Mouse (Mus musculus): Measurements from ENCODE around the gene Nisch.

Nisch gene

DNA sequence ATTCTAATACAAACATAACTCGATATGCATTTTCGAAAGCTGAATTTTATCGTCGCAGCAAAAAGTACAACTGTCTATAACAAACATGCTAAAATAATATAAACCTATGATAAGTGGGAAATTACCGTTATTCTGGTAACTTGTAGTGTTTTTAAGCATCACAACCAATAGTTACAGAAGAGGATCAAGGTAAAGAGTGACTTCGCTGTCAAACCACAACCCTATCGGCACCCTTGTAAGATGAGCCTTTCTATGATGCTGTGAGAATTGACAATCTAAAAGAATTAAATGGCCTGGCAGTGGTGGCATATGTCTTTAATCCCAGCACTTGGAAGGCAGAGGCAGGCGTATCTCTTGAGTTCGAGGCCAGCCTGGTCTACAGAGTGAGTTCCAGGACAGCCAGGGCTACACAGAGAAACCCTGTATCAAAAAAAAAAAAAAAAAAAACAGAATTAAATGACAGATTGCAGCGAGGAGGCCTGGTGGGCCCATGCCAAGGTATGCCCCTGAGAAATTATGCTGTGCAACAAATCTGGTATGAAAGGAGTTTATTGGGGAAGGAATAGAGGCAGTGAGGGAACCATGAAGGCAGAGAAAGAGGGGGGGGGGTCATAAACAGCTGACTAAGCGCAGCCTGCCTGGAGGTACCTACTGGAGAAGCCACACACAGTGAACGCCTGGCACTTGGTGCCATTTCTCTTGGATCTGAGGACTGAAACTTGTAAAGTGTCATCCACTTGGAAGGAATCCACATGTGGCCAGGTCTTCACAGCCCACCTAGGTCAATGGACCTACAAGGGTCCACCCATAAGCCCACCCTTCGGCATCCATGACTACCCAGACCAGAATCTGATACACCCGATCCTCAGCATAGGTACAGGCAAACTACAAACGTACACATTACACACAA, 87.2 kb downstream of the Nisch start:
- DNase-seq: no peak

DNA sequence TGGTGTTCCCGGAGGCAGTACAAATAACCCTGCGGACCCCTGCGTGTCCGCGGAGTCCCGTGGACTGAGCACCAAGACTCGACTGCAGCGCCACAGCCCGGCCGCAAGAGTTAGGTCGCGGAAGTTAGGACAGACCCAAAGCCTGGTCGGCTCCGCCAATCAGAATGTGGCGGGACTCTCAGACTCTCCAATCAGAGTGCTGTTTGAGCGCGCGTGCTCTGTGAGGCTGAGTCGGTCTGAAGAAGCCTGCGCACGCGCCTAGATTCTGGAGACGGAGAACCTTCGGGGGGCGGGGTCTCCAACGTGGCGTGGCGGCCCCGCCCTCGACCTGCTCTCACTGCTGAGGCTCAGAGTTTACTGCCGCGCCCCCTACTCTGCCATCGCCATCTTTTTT, 87.9 kb downstream of the Nisch start, which contains the start of gene Smim4:
Gene Smim4 (minus strand): TSS at position 131 of the 394 bp plus-strand sequence.
- DNase-seq: peak; percentile 99

DNA sequence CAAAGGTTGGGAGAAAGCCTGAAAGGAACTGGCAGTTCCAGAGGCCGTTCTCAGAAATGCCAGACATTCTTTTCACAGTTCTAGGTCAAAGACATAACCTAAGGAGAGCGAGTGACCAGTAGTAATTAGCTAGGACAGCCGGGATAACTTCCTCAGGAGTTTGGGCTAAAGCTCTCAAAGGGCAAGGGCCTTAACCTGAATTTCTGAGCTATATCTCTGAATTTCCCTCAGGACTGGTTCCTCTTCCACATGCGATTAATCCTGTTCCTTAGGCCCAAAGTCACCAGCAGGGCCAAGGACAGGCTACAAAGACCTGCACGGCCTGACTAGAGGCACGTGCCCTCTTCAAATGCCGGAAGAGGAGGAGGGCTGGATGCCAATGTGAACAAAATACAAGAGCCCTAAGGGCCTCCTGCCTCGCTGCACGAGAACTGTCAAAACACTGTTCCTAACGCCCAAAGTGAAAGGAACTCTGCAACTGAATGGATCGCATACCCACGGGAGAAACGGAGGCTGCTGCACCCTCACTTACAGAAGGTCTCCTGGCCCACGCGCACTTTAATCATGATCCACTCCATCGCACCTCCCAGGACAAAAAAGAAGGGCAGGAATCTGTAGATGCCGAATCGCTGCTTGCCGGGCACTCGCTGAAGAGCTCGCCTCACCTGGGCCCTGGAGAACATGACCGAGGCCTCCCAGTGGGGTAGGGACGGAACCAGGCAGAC, 88.5 kb downstream of the Nisch start:
- peak; percentile 89 for DNase-seq

DNA sequence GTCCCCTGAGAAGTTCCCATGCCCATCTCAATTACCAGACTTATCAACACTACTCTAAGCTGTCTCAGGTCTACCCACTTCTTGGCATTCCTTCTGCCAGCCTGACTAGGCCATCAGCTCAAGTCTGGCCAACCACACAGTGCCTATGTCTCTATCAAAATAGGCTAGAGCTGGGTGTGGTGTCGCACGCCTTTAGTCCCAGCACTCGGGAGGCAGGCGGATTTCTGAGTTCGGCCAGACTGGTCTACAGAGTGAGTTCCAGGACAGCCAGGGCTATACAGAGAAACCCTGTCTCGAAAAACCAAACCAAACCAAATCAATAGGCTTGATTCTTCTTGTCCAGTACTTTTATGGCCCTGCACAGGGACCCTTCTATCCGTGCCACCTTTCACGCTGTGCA, 89.9 kb downstream of the Nisch start:
- DNase-seq: no peak

DNA sequence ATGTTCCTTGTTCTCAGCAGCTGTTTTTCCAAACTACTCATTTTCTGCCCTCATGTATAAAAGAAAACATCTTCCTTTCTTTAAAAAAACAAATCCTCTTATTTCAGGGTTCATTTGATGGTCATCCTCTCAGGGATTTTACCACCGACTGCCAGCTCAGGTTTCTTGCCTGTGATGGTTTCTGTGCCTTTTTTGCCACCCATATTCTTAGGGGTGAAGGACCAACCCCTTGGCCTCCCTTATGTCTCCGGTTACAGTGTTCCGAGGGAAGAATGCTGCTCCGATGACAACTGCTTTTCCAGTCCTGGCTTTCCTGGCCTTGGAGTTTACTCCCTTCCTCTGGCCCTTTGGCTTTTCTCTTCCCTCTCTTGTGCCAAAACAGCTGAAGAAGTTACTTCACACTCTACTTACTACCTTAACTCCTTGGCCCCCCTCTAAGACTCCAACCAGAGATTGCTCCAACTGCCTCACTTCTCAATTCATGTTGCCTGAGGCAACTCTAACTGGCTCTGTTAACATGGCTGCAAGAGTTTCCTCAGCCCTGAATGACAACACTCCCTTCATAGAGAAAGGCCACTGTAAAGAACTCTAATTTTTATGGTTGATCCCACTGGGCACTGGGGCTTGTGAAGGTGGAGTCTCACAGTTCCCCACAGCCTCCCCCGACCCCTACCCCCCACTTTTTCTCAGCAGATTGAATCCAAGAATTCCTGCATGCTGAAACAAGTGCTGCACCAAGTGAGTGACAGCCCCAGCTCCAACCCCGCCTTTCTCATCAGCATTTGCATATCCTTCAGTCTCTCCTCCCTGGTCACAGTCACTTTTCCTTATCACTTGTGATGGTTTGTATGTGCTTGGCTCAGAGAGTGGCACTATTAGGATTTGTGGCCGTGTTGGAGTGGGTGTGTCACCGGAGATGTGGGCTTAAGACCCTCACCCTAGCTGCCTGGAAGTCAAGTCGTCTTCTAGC, 91.4 kb downstream of the Nisch start:
- no peak for DNase-seq
